In the genomic region with DNA sequence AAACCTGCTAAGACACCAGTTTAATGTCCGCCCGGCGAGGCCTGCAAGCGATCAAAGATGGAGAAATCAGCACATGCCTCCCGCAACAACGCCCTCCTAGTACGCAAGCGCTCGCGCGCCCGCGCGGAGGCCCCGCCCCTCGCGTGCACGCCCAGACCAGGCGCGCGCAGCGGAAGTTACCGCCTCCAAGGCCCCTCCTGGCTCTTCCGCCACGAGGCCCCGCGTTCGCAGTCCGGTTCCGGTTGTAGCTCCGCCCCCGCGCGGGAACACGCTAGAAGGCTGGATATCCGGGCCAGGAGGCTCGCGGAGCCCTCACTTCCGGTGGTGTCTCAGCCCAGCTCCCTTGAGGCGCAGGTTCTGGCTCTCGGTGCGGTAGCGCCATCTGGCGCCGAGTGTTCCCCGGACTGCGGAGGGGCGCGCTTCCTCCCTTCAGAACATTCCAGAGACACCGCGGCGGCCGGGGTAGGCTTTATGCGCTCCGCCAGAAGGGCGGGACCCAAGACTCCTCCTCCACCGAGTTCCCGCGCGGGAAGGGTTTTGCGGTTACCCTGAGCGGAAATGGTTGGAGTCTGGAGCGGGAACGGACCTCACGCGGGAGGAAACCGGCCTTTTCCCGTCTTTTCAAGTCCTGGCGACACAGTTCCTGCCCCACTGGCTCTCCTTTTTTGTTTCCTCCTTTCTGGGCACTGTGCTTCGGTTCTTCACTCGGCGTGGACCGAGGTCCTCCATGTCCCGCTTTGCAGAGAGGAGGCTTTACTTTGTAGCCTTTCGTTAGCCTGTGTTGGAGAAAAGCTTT, we compare ENCODE assay signal across 7 mouse cellular contexts. TPM values are rescaled to one million over a fixed set of nuclear protein-coding genes. Genes with fewer than 3 reads are reported as not detected.
DNase-seq lines count a peak whose midpoint lies in the region; ATAC-seq lines count a peak whose summit lies in the region.

No protein-coding gene starts in this region.

- H3K9me3 ChIP-seq in embryonic facial prominence, embryonic 10.5 days = no peaks in the 10 kb centered on the region
- H3K9me3 ChIP-seq in limb, embryonic 10.5 days (replicated peaks) = no peaks in the 10 kb centered on the region
- H3K9me3 ChIP-seq in midbrain, embryonic 13.5 days = no peaks in the 10 kb centered on the region

- H3K4me2 ChIP-seq in midbrain, embryonic 13.5 days (replicated peaks) = peak overlapping the region; percentile 59

- H3K4me3 ChIP-seq in embryonic facial prominence, embryonic 10.5 days = peak overlapping the region; percentile 62
- peak overlapping the region; percentile 61 for H3K4me3 ChIP-seq in limb, embryonic 10.5 days
- H3K4me3 ChIP-seq in midbrain, embryonic 13.5 days (replicated peaks) = peak overlapping the region; percentile 44

- peak overlapping the region; percentile 97 for H3K27ac ChIP-seq in embryonic facial prominence, embryonic 10.5 days (replicated peaks)
- peak overlapping the region; percentile 97 for H3K27ac ChIP-seq in limb, embryonic 10.5 days
- H3K27ac ChIP-seq in midbrain, embryonic 13.5 days = peak overlapping the region; percentile 93

- H3K4me1 ChIP-seq in embryonic facial prominence, embryonic 10.5 days = peaks cover 14% of the 10 kb centered on the region
- peaks cover 11% of the 10 kb centered on the region; the same call in 1 of the 2 replicates for H3K4me1 ChIP-seq in limb, embryonic 10.5 days
- peaks cover 14% of the 10 kb centered on the region for H3K4me1 ChIP-seq in midbrain, embryonic 13.5 days (replicated peaks)

- WGBS in embryonic facial prominence, embryonic 10.5 days = under 1% methylated on average over 75 of the region's 75 CpGs
- WGBS in limb, embryonic 10.5 days = under 1% methylated on average over 75 of the region's 75 CpGs
- WGBS in midbrain, embryonic 13.5 days = under 1% methylated on average over 75 of the region's 75 CpGs

- H3K9ac ChIP-seq in midbrain, embryonic 13.5 days (replicated peaks) = peak overlapping the region; percentile 69

- peak; percentile 100 for DNase-seq in adrenal gland, postnatal 10 days
- DNase-seq in embryonic facial prominence, embryonic 10.5 days (ENCODE audit: low spot score) = peak; percentile 100
- DNase-seq in kidney, adult 11 months = peak; percentile 100
- peak; percentile 100 for DNase-seq in limb, embryonic 10.5 days (ENCODE audit: low spot score)
- peak; percentile 99 for DNase-seq in spleen, adult 12 weeks (ENCODE audit: low spot score)

- H3K27me3 ChIP-seq in embryonic facial prominence, embryonic 10.5 days (replicated peaks; ENCODE audit: low read depth, poor library complexity, severe bottlenecking) = no peaks in the 10 kb centered on the region
- no peaks in the 10 kb centered on the region for H3K27me3 ChIP-seq in limb, embryonic 10.5 days (ENCODE audit: low read depth, poor library complexity, severe bottlenecking)
- no peaks in the 10 kb centered on the region for H3K27me3 ChIP-seq in midbrain, embryonic 13.5 days

- no peaks in the 10 kb centered on the region for H3K36me3 ChIP-seq in embryonic facial prominence, embryonic 10.5 days (replicated peaks)
- H3K36me3 ChIP-seq in limb, embryonic 10.5 days = no peaks in the 10 kb centered on the region
- H3K36me3 ChIP-seq in midbrain, embryonic 13.5 days = no peaks in the 10 kb centered on the region

- ATAC-seq in granulocyte monocyte progenitor cell, adult 5-6 weeks (replicated peaks; ENCODE audit: poor library complexity, severe bottlenecking) = peak; percentile 90
- peak; percentile 99 for ATAC-seq in midbrain, embryonic 13.5 days

RNA-seq across cellular contexts. Expression of gene Gm42906, which starts 59.4 kb away (rescaled TPM):
- not detected for total RNA-seq in adrenal gland, postnatal 10 days (2021)
- not detected in 2 replicates for polyA plus RNA-seq in embryonic facial prominence, embryonic 10.5 days (2016; fragmentation: Nextera tagmentation; extraction: Ambion mirVana)
- not detected in 2 replicates for total RNA-seq in granulocyte monocyte progenitor cell, adult 5-6 weeks (2014; fragmentation: Nextera tagmentation)
- total RNA-seq in granulocyte monocyte progenitor cell, adult 5-6 weeks (2017) = not detected in 2 replicates
- polyA plus RNA-seq in limb, embryonic 10.5 days (2016; fragmentation: Nextera tagmentation; extraction: Ambion mirVana) = not detected in 2 replicates
- not detected in 2 replicates for polyA plus RNA-seq in midbrain, embryonic 13.5 days (2015; fragmentation: Nextera tagmentation; extraction: Ambion mirVana)

Comparison
In these comparisons a context has a peak if more than half of its experiments do, and no peak if none do; other contexts are left out.
1. Peak in every context shown above with its lines: DNase-seq, ATAC-seq, H3K4me3 ChIP-seq and H3K27ac ChIP-seq.